ENCODE assay signal across 8 mouse cellular contexts in the genomic region with DNA sequence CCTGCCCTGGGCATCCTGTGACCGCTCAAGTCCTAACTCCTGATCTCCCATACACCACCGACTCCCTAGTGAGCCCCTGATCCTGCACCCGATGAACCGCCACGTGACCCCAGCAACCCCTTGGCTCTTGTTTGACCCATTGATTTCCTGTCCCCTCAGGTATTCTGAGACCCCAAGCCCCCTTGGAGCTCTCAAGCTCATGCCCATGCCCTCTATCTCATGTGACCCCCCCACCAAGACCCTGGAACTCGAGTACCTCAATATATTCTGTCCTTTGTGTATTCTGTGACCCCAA. TPM values are rescaled to one million over a fixed set of nuclear protein-coding genes. Genes with fewer than 3 reads are reported as not detected.
A peak's percentile ranks its signal among the peaks of the same experiment; 100 is the strongest.
DNase-seq lines count a peak whose midpoint lies in the region; ATAC-seq and TF ChIP-seq lines count a peak whose summit lies in the region.

No protein-coding gene starts in this region.

- H3K4me1 ChIP-seq in lung, adult 2 months (ENCODE audit: control insufficient read depth, insufficient read depth, low read length) = peaks cover 19% of the 10 kb centered on the region
- H3K4me1 ChIP-seq in hindbrain, postnatal 0 days (ENCODE audit: insufficient read depth, low read length) = peaks cover 25% of the 10 kb centered on the region

- no peak for ATAC-seq in CD4-positive, CD25-positive, alpha-beta regulatory T cell, adult 4 months
- peak; percentile 1; the same call in 1 of the 2 replicates for ATAC-seq in hindbrain, postnatal 0 days

- TF ChIP-seq CTCF in lung, adult 2 months (IDR thresholded peaks at IDR 0.05; ENCODE audit: insufficient read depth, low read length) = no peak
- no peak for TF ChIP-seq CTCF in hindbrain, postnatal 0 days (IDR thresholded peaks at IDR 0.05; ENCODE audit: low read depth)

- H3K36me3 ChIP-seq in hindbrain, postnatal 0 days (ENCODE audit: insufficient read depth, low read length) = no peaks in the 10 kb centered on the region

- peak overlapping the region; percentile 80; the same call in 1 of the 2 replicates for H3K27ac ChIP-seq in hindbrain, postnatal 0 days

- no peaks in the 10 kb centered on the region for H3K9me3 ChIP-seq in hindbrain, postnatal 0 days (ENCODE audit: low read length)

- DNase-seq in CD4-positive, CD25-positive, alpha-beta regulatory T cell, adult 2 months (ENCODE audit: low read depth, low spot score) = peak; percentile 35
- no peak for DNase-seq in lung, adult 2 months
- DNase-seq in lung, postnatal 25 days (ENCODE audit: low spot score) = no peak
- DNase-seq in hindbrain, postnatal 0 days (ENCODE audit: low spot score) = no peak
- DNase-seq in naive thymus-derived CD4-positive, alpha-beta T cell, adult 2 months (ENCODE audit: low read depth) = peak; percentile 42
- no peak for DNase-seq in yolk sac, embryonic 10.5 days (ENCODE audit: low spot score)
- DNase-seq in right cerebral cortex, postnatal 4 days = no peak

- no peaks in the 10 kb centered on the region for H3K27me3 ChIP-seq in hindbrain, postnatal 0 days (ENCODE audit: insufficient read depth, low read length)

- H3K4me2 ChIP-seq in hindbrain, postnatal 0 days (ENCODE audit: low read depth, low read length) = peak overlapping the region; percentile 78

- 11% methylated on average over 6 of the region's 6 CpGs for WGBS in lung, adult 2 months
- WGBS in hindbrain, postnatal 0 days = 26% methylated on average over 6 of the region's 6 CpGs

- TF ChIP-seq POLR2A in lung, adult 2 months (IDR thresholded peaks at IDR 0.05; ENCODE audit: borderline replicate concordance, extremely low read depth, low read depth, low read length) = no peak

- peak overlapping the region; percentile 91 for H3K4me3 ChIP-seq in lung, adult 2 months (replicated peaks; ENCODE audit: extremely low read depth, low read depth, low read length)
- peak overlapping the region; percentile 59 for H3K4me3 ChIP-seq in hindbrain, postnatal 0 days (ENCODE audit: low read length)

- peak overlapping the region; percentile 76 for H3K9ac ChIP-seq in hindbrain, postnatal 0 days (replicated peaks; ENCODE audit: low read length)

RNA-seq across cellular contexts. Expression of a gene that starts 1.1 kb away (rescaled TPM):
- polyA plus RNA-seq in CD4-positive, CD25-positive, alpha-beta regulatory T cell, adult 4 months (2017; shearing (Covaris generic)) = 10 to 100 TPM in 1 of 2 experiments, 1 to 10 TPM in 1; 5.9 to 15.0 TPM
- polyA plus RNA-seq in lung, adult 2 months (2012; rRNA removed) = 228 and 351 TPM in 2 replicates
- total RNA-seq in hindbrain, postnatal 0 days (2014; rRNA removed) = 248 and 349 TPM in 2 replicates
- polyA plus RNA-seq in hindbrain, postnatal 0 days (2015; fragmentation: Nextera tagmentation; extraction: Ambion mirVana) = 188 and 189 TPM in 2 replicates

RNA-seq across cellular contexts. Expression of a gene that starts 8.4 kb away (rescaled TPM):
- polyA plus RNA-seq in CD4-positive, CD25-positive, alpha-beta regulatory T cell, adult 4 months (2017; shearing (Covaris generic)) = under 1 TPM; 0.43 to 0.89 TPM
- polyA plus RNA-seq in lung, adult 2 months (2012; rRNA removed) = 10.4 and 10.5 TPM in 2 replicates
- 0.65 and 3.3 TPM in 2 replicates for total RNA-seq in hindbrain, postnatal 0 days (2014; rRNA removed)
- 1.3 and 1.5 TPM in 2 replicates for polyA plus RNA-seq in hindbrain, postnatal 0 days (2015; fragmentation: Nextera tagmentation; extraction: Ambion mirVana)

RNA-seq across cellular contexts. Expression of a gene that starts 13.4 kb away (rescaled TPM):
- 10 to 100 TPM; 26.0 to 58.7 TPM for polyA plus RNA-seq in CD4-positive, CD25-positive, alpha-beta regulatory T cell, adult 4 months (2017; shearing (Covaris generic))
- polyA plus RNA-seq in lung, adult 2 months (2012; rRNA removed) = 102 and 112 TPM in 2 replicates
- 152 and 207 TPM in 2 replicates for total RNA-seq in hindbrain, postnatal 0 days (2014; rRNA removed)
- polyA plus RNA-seq in hindbrain, postnatal 0 days (2015; fragmentation: Nextera tagmentation; extraction: Ambion mirVana) = 99.3 and 113 TPM in 2 replicates

RNA-seq across cellular contexts. Expression of a gene that starts 24.7 kb away (rescaled TPM):
- polyA plus RNA-seq in CD4-positive, CD25-positive, alpha-beta regulatory T cell, adult 4 months (2017; shearing (Covaris generic)) = not detected
- 5.4 and 6.6 TPM in 2 replicates for polyA plus RNA-seq in lung, adult 2 months (2012; rRNA removed)
- total RNA-seq in hindbrain, postnatal 0 days (2014; rRNA removed) = 1.7 TPM in 1 of 2 replicates, not detected in the other
- polyA plus RNA-seq in hindbrain, postnatal 0 days (2015; fragmentation: Nextera tagmentation; extraction: Ambion mirVana) = 0.25 and 0.41 TPM in 2 replicates

RNA-seq across cellular contexts. Expression of a gene that starts 52.6 kb away (rescaled TPM):
- 1 to 10 TPM; 7.0 to 9.5 TPM for polyA plus RNA-seq in CD4-positive, CD25-positive, alpha-beta regulatory T cell, adult 4 months (2017; shearing (Covaris generic))
- 32.2 and 33.7 TPM in 2 replicates for polyA plus RNA-seq in lung, adult 2 months (2012; rRNA removed)
- 65.7 and 68.4 TPM in 2 replicates for total RNA-seq in hindbrain, postnatal 0 days (2014; rRNA removed)
- 44.2 and 56.5 TPM in 2 replicates for polyA plus RNA-seq in hindbrain, postnatal 0 days (2015; fragmentation: Nextera tagmentation; extraction: Ambion mirVana)

Comparison
In these comparisons a context has a peak if more than half of its experiments do, and no peak if none do; other contexts are left out.
1. DNase-seq: peak in CD4-positive, CD25-positive, alpha-beta regulatory T cell, adult 2 months (single experiment) and naive thymus-derived CD4-positive, alpha-beta T cell, adult 2 months (single experiment); none in lung, adult 2 months (single experiment), lung, postnatal 25 days (single experiment), hindbrain, postnatal 0 days (single experiment), yolk sac, embryonic 10.5 days (single experiment) and right cerebral cortex, postnatal 4 days (single experiment).
2. RNA of a gene that starts 1.1 kb away (polyA plus RNA-seq): 228 to 351 TPM in lung, adult 2 months and 188 to 189 TPM in hindbrain, postnatal 0 days; 5.9 to 15.0 TPM in CD4-positive, CD25-positive, alpha-beta regulatory T cell, adult 4 months; every median in the first group is over 10 times any median in the second.